Mouse (Mus musculus): ENCODE measurements around the gene Casz1. TPM values are rescaled to one million over a fixed set of nuclear protein-coding genes. Genes with fewer than 3 reads are reported as not detected.
A peak's percentile ranks its signal among the peaks of the same experiment; 100 is the strongest.

Casz1 gene
- total and polyA plus RNA-seq, 2 experiments from 2014 or later, result 2.3 to 6.3 TPM

DNA sequence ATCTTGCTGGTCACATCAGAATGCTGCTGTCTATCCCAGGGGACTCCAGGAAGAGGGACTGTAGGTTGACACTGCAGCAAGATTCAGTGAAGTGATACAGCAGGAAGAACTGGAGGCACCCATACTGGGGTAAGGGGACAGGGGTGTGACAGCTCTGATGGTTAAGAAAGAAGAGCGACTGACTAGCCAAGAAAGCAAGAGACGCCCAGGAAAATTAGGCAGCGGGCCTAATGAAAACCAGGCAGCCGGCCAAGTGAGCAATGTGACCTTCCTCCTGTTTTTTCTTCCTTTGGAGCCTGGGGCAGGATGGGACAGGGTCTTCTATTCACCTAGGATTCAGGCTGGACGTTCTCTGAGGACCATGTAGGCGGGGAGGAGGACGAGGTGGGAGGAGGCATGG is 22.7 kb upstream of the Casz1 start:
- H3K4me2 ChIP-seq (ENCODE audit: low read depth, low read length), result no peak overlapping the region
- H3K4me1 ChIP-seq (ENCODE audit: insufficient read depth, low read length), result 0 out of 2 replicates have a peak, but pooled peaks cover 5% of the 10 kb centered on the region
- no peak overlapping the region for H3K9ac ChIP-seq (replicated peaks; ENCODE audit: low read length)
- no peak overlapping the region for H3K27ac ChIP-seq
- H3K4me3 ChIP-seq (ENCODE audit: low read length), result no peak overlapping the region
- ATAC-seq (no peak), DNase-seq (ENCODE audit: low spot score) (peak; percentile 63)
- no peaks in the 10 kb centered on the region for H3K36me3 ChIP-seq (ENCODE audit: insufficient read depth, low read length)
- H3K9me3 ChIP-seq (ENCODE audit: low read length), result no peaks in the 10 kb centered on the region
- 46% methylated on average over 7 of the region's 7 CpGs for WGBS
- H3K27me3 ChIP-seq (ENCODE audit: insufficient read depth, low read length), result no peaks in the 10 kb centered on the region
- no peak for TF ChIP-seq CTCF (IDR thresholded peaks at IDR 0.05; ENCODE audit: low read depth)

GRCm38 (mm10) chr4:148782880-148783279 is 21.3 kb upstream of the Casz1 start:
- Histone ChIP-seq H3K4me3 (ENCODE audit: low read length) (no peak overlapping the region), H3K36me3 (ENCODE audit: insufficient read depth, low read length) (no peaks in the 10 kb centered on the region), H3K4me2 (ENCODE audit: low read depth, low read length) (no peak overlapping the region), H3K27ac (no peak overlapping the region), H3K4me1 (ENCODE audit: insufficient read depth, low read length) (0 out of 2 replicates have a peak, but pooled peaks cover 5% of the 10 kb centered on the region), H3K9me3 (ENCODE audit: low read length) (no peaks in the 10 kb centered on the region), H3K9ac (replicated peaks; ENCODE audit: low read length) (no peak overlapping the region), H3K27me3 (ENCODE audit: insufficient read depth, low read length) (no peaks in the 10 kb centered on the region)
- ATAC-seq (no peak), DNase-seq (ENCODE audit: low spot score) (no peak)
- 82% methylated on average over 6 of the region's 6 CpGs for WGBS
- TF ChIP-seq CTCF (IDR thresholded peaks at IDR 0.05; ENCODE audit: low read depth), result no peak

GRCm38 (mm10) chr4:148783760-148784159 is 20.5 kb upstream of the Casz1 start:
- no peak for TF ChIP-seq CTCF (IDR thresholded peaks at IDR 0.05; ENCODE audit: low read depth)
- no peak for ATAC-seq
- no peaks in the 10 kb centered on the region for H3K36me3 ChIP-seq (ENCODE audit: insufficient read depth, low read length)

GRCm38 (mm10) chr4:148785053-148785567 is 19.1 kb upstream of the Casz1 start:
- no peaks in the 10 kb centered on the region for H3K9me3 ChIP-seq (ENCODE audit: low read length)
- TF ChIP-seq CTCF (IDR thresholded peaks at IDR 0.05; ENCODE audit: low read depth), result no peak
- no peak overlapping the region for H3K9ac ChIP-seq (replicated peaks; ENCODE audit: low read length)
- no peaks in the 10 kb centered on the region for H3K36me3 ChIP-seq (ENCODE audit: insufficient read depth, low read length)
- ATAC-seq, result no peak
- WGBS, result 88% methylated on average over 6 of the region's 6 CpGs
- H3K27me3 ChIP-seq (ENCODE audit: insufficient read depth, low read length), result no peaks in the 10 kb centered on the region
- no peak overlapping the region for H3K4me2 ChIP-seq (ENCODE audit: low read depth, low read length)
- DNase-seq (ENCODE audit: low spot score), result no peak
- H3K27ac ChIP-seq, result no peak overlapping the region
- 0 out of 2 replicates have a peak, but pooled peaks cover 5% of the 10 kb centered on the region for H3K4me1 ChIP-seq (ENCODE audit: insufficient read depth, low read length)
- H3K4me3 ChIP-seq (ENCODE audit: low read length), result no peak overlapping the region

More at GRCm38 (mm10) chr4:148783760-148784159, 20.5 kb upstream of the Casz1 start:
- WGBS, result 76% methylated on average over 6 of the region's 6 CpGs
- Histone ChIP-seq H3K4me1 (ENCODE audit: insufficient read depth, low read length) (0 out of 2 replicates have a peak, but pooled peaks cover 5% of the 10 kb centered on the region), H3K4me2 (ENCODE audit: low read depth, low read length) (no peak overlapping the region), H3K9me3 (ENCODE audit: low read length) (no peaks in the 10 kb centered on the region), H3K27ac (no peak overlapping the region), H3K27me3 (ENCODE audit: insufficient read depth, low read length) (no peaks in the 10 kb centered on the region), H3K9ac (replicated peaks; ENCODE audit: low read length) (no peak overlapping the region), H3K4me3 (ENCODE audit: low read length) (no peak overlapping the region)
- no peak for DNase-seq (ENCODE audit: low spot score)

DNA sequence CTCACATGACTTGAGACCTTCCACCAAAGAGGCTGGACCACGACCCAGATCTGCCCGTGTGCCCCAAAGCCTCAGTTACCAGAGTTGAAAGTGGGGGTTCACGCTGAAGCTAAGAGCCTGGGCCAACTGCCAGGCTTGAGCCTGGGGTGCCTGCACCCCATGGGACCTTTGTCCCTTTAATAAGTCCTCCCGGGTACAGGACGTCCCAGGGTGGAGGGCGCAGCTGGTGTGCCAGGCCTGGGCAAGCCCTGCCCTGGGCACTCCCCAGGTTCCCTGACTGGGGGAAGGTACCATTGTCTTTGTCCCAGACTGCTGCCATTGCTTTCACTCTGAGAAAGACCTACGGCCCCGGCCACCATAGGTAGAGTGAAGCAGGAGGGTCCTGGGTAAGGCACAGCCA is 18.2 kb upstream of the Casz1 start:
- TF ChIP-seq CTCF (IDR thresholded peaks at IDR 0.05; ENCODE audit: low read depth), result no peak
- Histone ChIP-seq H3K9me3 (ENCODE audit: low read length) (no peaks in the 10 kb centered on the region), H3K4me3 (ENCODE audit: low read length) (no peak overlapping the region), H3K9ac (replicated peaks; ENCODE audit: low read length) (no peak overlapping the region), H3K27ac (no peak overlapping the region), H3K4me2 (ENCODE audit: low read depth, low read length) (no peak overlapping the region), H3K4me1 (ENCODE audit: insufficient read depth, low read length) (0 out of 2 replicates have a peak, but pooled peaks cover 5% of the 10 kb centered on the region), H3K36me3 (ENCODE audit: insufficient read depth, low read length) (no peaks in the 10 kb centered on the region), H3K27me3 (ENCODE audit: insufficient read depth, low read length) (no peaks in the 10 kb centered on the region)
- DNase-seq (ENCODE audit: low spot score) (no peak), ATAC-seq (no peak)
- 60% methylated on average over 8 of the region's 8 CpGs for WGBS

GRCm38 (mm10) chr4:148790940-148791339 is 13.3 kb upstream of the Casz1 start:
- WGBS, result 82% methylated on average over 8 of the region's 8 CpGs
- no peak overlapping the region for H3K4me3 ChIP-seq (ENCODE audit: low read length)
- no peak overlapping the region for H3K4me2 ChIP-seq (ENCODE audit: low read depth, low read length)
- no peaks in the 10 kb centered on the region for H3K4me1 ChIP-seq (ENCODE audit: insufficient read depth, low read length)
- H3K36me3 ChIP-seq (ENCODE audit: insufficient read depth, low read length), result no peaks in the 10 kb centered on the region
- no peak for TF ChIP-seq CTCF (IDR thresholded peaks at IDR 0.05; ENCODE audit: low read depth)
- H3K9me3 ChIP-seq (ENCODE audit: low read length), result no peaks in the 10 kb centered on the region
- H3K27ac ChIP-seq, result no peak overlapping the region
- no peaks in the 10 kb centered on the region for H3K27me3 ChIP-seq (ENCODE audit: insufficient read depth, low read length)
- ATAC-seq (no peak), DNase-seq (ENCODE audit: low spot score) (no peak)
- no peak overlapping the region for H3K9ac ChIP-seq (replicated peaks; ENCODE audit: low read length)

DNA sequence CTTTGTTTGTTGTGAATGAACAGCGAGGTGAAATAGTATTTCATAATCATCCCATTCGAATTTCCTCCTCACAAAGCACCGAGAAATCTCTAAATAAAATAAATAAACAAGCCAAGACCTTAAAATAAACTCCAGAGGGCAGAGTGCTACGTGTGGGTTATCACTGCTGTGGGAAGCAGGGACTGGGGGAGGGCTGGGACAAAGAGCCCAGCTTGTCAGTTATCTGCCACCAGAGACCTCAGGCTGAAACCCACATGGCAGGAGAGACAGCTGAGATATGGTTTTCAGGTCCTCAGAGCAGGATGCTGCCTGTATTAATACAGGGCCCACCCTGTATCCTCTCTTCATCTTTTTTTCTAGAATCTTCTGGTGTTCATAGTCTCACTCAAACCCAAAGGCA is 9.2 kb upstream of the Casz1 start:
- H3K9me3 ChIP-seq (ENCODE audit: low read length), result no peaks in the 10 kb centered on the region
- H3K4me3 ChIP-seq (ENCODE audit: low read length), result no peak overlapping the region
- no peak overlapping the region for H3K9ac ChIP-seq (replicated peaks; ENCODE audit: low read length)
- peaks cover 7% of the 10 kb centered on the region; the same call in 1 of the 2 replicates for H3K27me3 ChIP-seq (ENCODE audit: insufficient read depth, low read length)
- no peaks in the 10 kb centered on the region for H3K4me1 ChIP-seq (ENCODE audit: insufficient read depth, low read length)
- DNase-seq (ENCODE audit: low spot score), result no peak
- 50% methylated on average over 4 of the region's 4 CpGs for WGBS
- ATAC-seq, result no peak
- TF ChIP-seq CTCF (IDR thresholded peaks at IDR 0.05; ENCODE audit: low read depth), result no peak
- H3K36me3 ChIP-seq (ENCODE audit: insufficient read depth, low read length), result no peaks in the 10 kb centered on the region
- H3K4me2 ChIP-seq (ENCODE audit: low read depth, low read length), result no peak overlapping the region
- no peak overlapping the region for H3K27ac ChIP-seq

All from hindbrain, postnatal 0 days (tissue).